Mouse (Mus musculus): ENCODE results near the gene Cdc42ep4. TPM values are rescaled to one million over a fixed set of nuclear protein-coding genes. Genes with fewer than 3 reads are reported as not detected.

Gene Cdc42ep4
- total and polyA plus RNA-seq, 3 experiments, result 10.8 to 38.6 (median 22.8) TPM

DNA sequence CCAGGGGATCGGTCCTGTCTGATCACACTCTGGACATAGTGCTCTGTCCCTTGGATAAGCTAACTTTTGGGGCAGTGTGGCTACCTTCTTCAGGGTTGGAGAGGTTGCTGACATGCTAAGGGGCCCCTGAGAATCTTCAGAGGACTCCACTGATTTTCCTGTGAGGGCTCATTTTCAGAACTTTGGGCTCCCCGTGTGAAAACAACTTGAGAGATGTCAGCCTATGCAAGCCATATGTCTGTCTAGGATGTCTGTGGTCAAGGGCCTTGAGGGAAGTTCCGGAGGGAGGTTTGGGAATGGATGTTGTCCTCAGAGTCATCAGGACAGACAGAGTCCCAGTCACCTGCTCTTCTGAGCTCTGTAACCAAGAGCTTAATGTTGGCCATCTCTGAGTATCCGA, 34.7 kb upstream of the Cdc42ep4 start:
- ATAC-seq (ENCODE audit: extremely low read depth, insufficient number of reproducible peaks, low FRiP score, poor library complexity, severe bottlenecking), result no peak
- no peak for DNase-seq (ENCODE audit: low spot score)
- H3K27me3 ChIP-seq (ENCODE audit: insufficient read depth, low read length), result peaks cover 5% of the 10 kb centered on the region
- no peak for TF ChIP-seq GATA2 (IDR thresholded peaks at IDR 0.05; ENCODE audit: borderline replicate concordance, low read depth, low read length)
- TF ChIP-seq GATA1 (IDR thresholded peaks at IDR 0.05; ENCODE audit: borderline replicate concordance, low read length), result no peak
- TF ChIP-seq POLR2AphosphoS5 (IDR thresholded peaks at IDR 0.05; ENCODE audit: insufficient replicate concordance, low read depth, low read length), result no peak
- TF ChIP-seq CTCF (IDR thresholded peaks at IDR 0.05; ENCODE audit: low read depth, low read length), result no peak
- TF ChIP-seq TAL1 (conservative IDR thresholded peaks at IDR 0.05; ENCODE audit: low read depth, low read length), result no peak
- H3K4me1 ChIP-seq (ENCODE audit: insufficient read depth, low read depth, low read length), result peaks cover 24% of the 10 kb centered on the region
- no peaks in the 10 kb centered on the region for H3K36me3 ChIP-seq (replicated peaks)
- H3K4me3 ChIP-seq (ENCODE audit: low read depth, low read length), result no peak overlapping the region
- peaks cover 3% of the 10 kb centered on the region; the same call in 1 of the 2 replicates for H3K9me3 ChIP-seq (replicated peaks)

DNA sequence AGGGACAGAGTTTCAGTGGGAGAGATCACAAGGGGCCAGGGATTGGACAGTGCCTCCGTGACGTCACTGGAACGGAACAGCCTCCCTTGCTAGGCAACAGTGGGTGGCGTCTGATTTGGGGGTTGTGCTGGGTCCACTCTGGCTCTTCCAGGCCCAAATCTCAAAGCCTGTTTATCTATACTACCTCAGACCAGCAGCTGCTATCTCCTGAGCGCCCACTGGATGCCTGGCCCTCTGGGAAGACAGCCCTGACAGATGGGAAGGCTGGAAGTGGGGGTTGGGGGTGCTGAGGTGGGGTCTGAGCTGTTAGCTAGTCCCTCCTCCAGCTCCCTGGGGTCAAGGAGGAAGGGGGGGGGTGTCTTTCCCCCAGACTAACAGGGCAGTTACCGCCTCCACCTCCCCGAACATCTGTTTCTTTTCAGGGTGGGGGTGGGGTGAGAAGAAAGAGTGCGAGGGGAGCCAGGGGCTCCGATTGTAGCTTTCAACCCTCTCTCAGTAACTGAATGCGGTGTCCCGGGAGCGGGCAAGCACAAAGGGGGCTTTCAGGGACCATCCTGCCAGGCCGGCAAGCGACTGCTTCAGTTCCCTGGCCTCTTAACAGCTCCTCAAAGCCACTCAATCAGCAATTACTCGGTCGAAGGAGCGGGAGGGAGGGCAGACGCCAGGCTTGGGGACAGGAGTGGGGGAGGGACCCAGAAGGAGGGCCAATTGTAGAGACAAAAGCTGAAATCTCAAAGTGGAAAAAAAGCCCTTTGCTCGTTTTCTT, 33.9 kb upstream of the Cdc42ep4 start:
- H3K4me1 ChIP-seq (ENCODE audit: insufficient read depth, low read depth, low read length), result peaks cover 24% of the 10 kb centered on the region
- DNase-seq (ENCODE audit: low spot score) (no peak), ATAC-seq (ENCODE audit: extremely low read depth, insufficient number of reproducible peaks, low FRiP score, poor library complexity, severe bottlenecking) (peak; percentile 77)

DNA sequence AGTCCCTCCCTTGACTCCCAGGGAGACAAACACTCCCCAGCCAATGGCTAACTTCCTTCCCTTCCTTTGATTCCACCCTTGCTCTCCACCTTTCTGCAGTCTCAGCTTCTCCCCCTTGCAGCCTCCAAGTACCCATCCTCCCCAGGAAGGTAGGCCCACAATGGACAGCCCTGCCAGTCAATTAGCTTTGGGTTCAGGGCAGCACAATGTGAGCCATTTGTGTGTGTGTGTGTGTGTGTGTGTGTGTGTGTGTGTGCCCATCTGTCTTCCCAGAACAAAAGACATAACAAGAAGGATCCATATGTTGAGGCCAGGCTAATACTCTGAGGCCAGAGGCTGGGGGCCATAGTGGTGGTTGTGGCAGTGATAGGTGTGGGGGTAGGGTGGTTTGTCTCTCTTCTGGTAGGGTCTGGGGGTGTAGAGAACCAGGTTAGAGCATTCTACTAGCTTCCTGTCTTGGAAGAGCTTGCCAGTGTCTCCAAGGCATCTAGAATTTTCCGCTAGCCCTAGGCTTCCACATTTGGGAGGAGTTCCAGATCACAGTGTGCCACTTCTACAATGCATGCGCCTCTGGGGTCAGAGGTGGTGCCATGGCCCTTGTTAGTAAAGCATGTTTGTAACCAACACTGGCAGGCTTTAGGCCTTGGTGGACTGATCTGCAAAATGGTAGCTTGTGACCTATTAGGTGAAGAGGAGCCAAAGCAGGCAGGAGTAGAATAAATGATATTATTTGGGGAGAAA, 33.1 kb upstream of the Cdc42ep4 start:
- Histone ChIP-seq H3K4me3 (ENCODE audit: low read depth, low read length) (no peak overlapping the region), H3K9me3 (replicated peaks) (no peaks in the 10 kb centered on the region), H3K4me1 (ENCODE audit: insufficient read depth, low read depth, low read length) (peaks cover 24% of the 10 kb centered on the region), H3K27me3 (ENCODE audit: insufficient read depth, low read length) (no peaks in the 10 kb centered on the region; the same call in none of the 2 replicates), H3K36me3 (replicated peaks) (no peaks in the 10 kb centered on the region)
- ATAC-seq (ENCODE audit: extremely low read depth, insufficient number of reproducible peaks, low FRiP score, poor library complexity, severe bottlenecking) (0 out of 2 replicates have a peak, but pooled peaks have one; percentile 6), DNase-seq (ENCODE audit: low spot score) (no peak)
- no peak for TF ChIP-seq POLR2AphosphoS5 (IDR thresholded peaks at IDR 0.05; ENCODE audit: insufficient replicate concordance, low read depth, low read length)
- TF ChIP-seq CTCF (IDR thresholded peaks at IDR 0.05; ENCODE audit: low read depth, low read length), result no peak
- no peak for TF ChIP-seq GATA1 (IDR thresholded peaks at IDR 0.05; ENCODE audit: borderline replicate concordance, low read length)
- TF ChIP-seq GATA2 (IDR thresholded peaks at IDR 0.05; ENCODE audit: borderline replicate concordance, low read depth, low read length), result no peak
- no peak for TF ChIP-seq TAL1 (conservative IDR thresholded peaks at IDR 0.05; ENCODE audit: low read depth, low read length)

More for the DNA sequence above, 33.9 kb upstream of the Cdc42ep4 start:
- TF ChIP-seq TAL1 (conservative IDR thresholded peaks at IDR 0.05; ENCODE audit: low read depth, low read length), result no peak
- no peak for TF ChIP-seq GATA2 (IDR thresholded peaks at IDR 0.05; ENCODE audit: borderline replicate concordance, low read depth, low read length)
- TF ChIP-seq CTCF (IDR thresholded peaks at IDR 0.05; ENCODE audit: low read depth, low read length), result no peak
- no peak for TF ChIP-seq POLR2AphosphoS5 (IDR thresholded peaks at IDR 0.05; ENCODE audit: insufficient replicate concordance, low read depth, low read length)
- no peak for TF ChIP-seq GATA1 (IDR thresholded peaks at IDR 0.05; ENCODE audit: borderline replicate concordance, low read length)
- Histone ChIP-seq H3K4me3 (ENCODE audit: low read depth, low read length) (peak overlapping the region; percentile 16; the same call in 1 of the 2 replicates), H3K36me3 (replicated peaks) (no peaks in the 10 kb centered on the region), H3K9me3 (replicated peaks) (no peaks in the 10 kb centered on the region), H3K27me3 (ENCODE audit: insufficient read depth, low read length) (no peaks in the 10 kb centered on the region; the same call in none of the 2 replicates)

DNA sequence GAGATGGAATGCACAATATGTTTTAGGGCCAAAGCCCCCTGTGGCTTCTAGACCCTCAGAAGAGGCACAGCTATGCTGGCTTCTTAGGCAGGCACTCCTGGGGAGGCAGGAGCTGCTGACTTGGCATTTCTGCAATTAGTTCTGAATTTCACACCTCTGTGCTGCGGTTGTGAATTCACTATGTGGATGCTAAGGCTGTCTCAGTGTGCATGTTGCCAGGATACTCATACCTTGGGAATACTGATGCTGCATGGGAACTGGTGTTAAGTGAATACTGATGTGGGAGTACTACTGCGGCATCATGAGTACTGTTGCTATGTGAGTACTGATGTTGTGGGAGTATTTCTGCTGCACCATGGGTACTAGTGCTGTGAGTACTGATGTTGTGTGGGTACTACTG, 30.8 kb upstream of the Cdc42ep4 start:
- ATAC-seq (ENCODE audit: extremely low read depth, insufficient number of reproducible peaks, low FRiP score, poor library complexity, severe bottlenecking), result no peak

DNA sequence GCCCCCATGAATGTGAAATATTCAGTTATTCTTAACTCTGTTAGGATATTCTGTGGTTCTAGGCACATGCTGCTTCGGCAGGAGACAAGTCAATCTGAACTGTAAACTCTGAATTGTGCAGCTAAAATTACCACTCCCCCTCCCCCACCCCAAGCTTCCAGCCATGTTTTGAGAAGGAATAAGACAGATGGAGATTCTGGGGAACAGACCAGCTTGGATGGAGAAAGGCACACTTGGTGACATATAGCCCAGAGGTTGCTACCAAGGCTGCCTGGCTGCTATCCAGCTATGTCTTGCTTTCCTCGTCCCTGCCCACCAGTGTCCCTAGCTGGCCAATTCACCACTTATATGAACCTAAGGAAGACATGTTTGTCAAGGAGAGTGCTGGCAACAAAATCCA, 30.3 kb upstream of the Cdc42ep4 start:
- Histone ChIP-seq H3K27me3 (ENCODE audit: insufficient read depth, low read length) (no peaks in the 10 kb centered on the region; the same call in 1 of the 2 replicates), H3K4me1 (ENCODE audit: insufficient read depth, low read depth, low read length) (peaks cover 41% of the 10 kb centered on the region), H3K36me3 (replicated peaks) (no peaks in the 10 kb centered on the region), H3K9me3 (replicated peaks) (no peaks in the 10 kb centered on the region), H3K4me3 (ENCODE audit: low read depth, low read length) (no peak overlapping the region)
- DNase-seq (ENCODE audit: low spot score), result no peak
- ATAC-seq (ENCODE audit: extremely low read depth, insufficient number of reproducible peaks, low FRiP score, poor library complexity, severe bottlenecking), result no peak
- no peak for TF ChIP-seq POLR2AphosphoS5 (IDR thresholded peaks at IDR 0.05; ENCODE audit: insufficient replicate concordance, low read depth, low read length)
- no peak for TF ChIP-seq GATA1 (IDR thresholded peaks at IDR 0.05; ENCODE audit: borderline replicate concordance, low read length)
- no peak for TF ChIP-seq GATA2 (IDR thresholded peaks at IDR 0.05; ENCODE audit: borderline replicate concordance, low read depth, low read length)
- no peak for TF ChIP-seq CTCF (IDR thresholded peaks at IDR 0.05; ENCODE audit: low read depth, low read length)
- TF ChIP-seq TAL1 (conservative IDR thresholded peaks at IDR 0.05; ENCODE audit: low read depth, low read length), result no peak

More for the DNA sequence above, 30.8 kb upstream of the Cdc42ep4 start:
- Histone ChIP-seq H3K36me3 (replicated peaks) (no peaks in the 10 kb centered on the region), H3K4me3 (ENCODE audit: low read depth, low read length) (no peak overlapping the region), H3K27me3 (ENCODE audit: insufficient read depth, low read length) (no peaks in the 10 kb centered on the region; the same call in 1 of the 2 replicates), H3K4me1 (ENCODE audit: insufficient read depth, low read depth, low read length) (peaks cover 40% of the 10 kb centered on the region), H3K9me3 (replicated peaks) (no peaks in the 10 kb centered on the region)
- TF ChIP-seq POLR2AphosphoS5 (IDR thresholded peaks at IDR 0.05; ENCODE audit: insufficient replicate concordance, low read depth, low read length) (no peak), CTCF (IDR thresholded peaks at IDR 0.05; ENCODE audit: low read depth, low read length) (no peak), TAL1 (conservative IDR thresholded peaks at IDR 0.05; ENCODE audit: low read depth, low read length) (no peak), GATA1 (IDR thresholded peaks at IDR 0.05; ENCODE audit: borderline replicate concordance, low read length) (no peak), GATA2 (IDR thresholded peaks at IDR 0.05; ENCODE audit: borderline replicate concordance, low read depth, low read length) (no peak)
- no peak for DNase-seq (ENCODE audit: low spot score)

DNA sequence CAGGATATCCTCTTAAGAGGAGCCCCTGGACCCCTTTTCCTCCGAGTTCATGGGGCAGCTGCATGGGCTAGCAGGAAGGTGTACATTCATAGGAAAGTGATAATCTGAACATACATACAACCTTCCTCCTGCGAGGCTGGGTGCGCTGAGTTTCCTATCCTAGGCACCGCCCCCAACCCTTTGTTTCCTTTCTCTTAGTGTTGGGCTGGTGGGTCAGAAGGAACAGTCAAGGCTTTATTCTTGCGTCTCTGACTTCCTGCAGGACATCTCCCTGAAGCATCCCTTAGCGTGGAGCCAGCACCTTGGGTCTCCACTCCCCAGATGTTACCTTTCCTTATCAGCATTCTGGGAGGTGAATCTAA, 28.0 kb upstream of the Cdc42ep4 start:
- no peak for ATAC-seq (ENCODE audit: extremely low read depth, insufficient number of reproducible peaks, low FRiP score, poor library complexity, severe bottlenecking)
- TF ChIP-seq CTCF (IDR thresholded peaks at IDR 0.05; ENCODE audit: low read depth, low read length) (no peak), TAL1 (conservative IDR thresholded peaks at IDR 0.05; ENCODE audit: low read depth, low read length) (no peak)
- H3K4me1 ChIP-seq (ENCODE audit: insufficient read depth, low read depth, low read length), result peaks cover 25% of the 10 kb centered on the region
- no peak for DNase-seq (ENCODE audit: low spot score)
- H3K4me3 ChIP-seq (ENCODE audit: low read depth, low read length), result no peak overlapping the region
- no peaks in the 10 kb centered on the region for H3K36me3 ChIP-seq (replicated peaks)
- no peaks in the 10 kb centered on the region; the same call in 1 of the 2 replicates for H3K27me3 ChIP-seq (ENCODE audit: insufficient read depth, low read length)
- H3K9me3 ChIP-seq (replicated peaks), result no peaks in the 10 kb centered on the region
